In genomic region chr4:126619691-126620330, GRCm38 (mm10) we compare ENCODE assay signal across 8 mouse cellular contexts. TPM values are rescaled to one million over a fixed set of nuclear protein-coding genes. Genes with fewer than 3 reads are reported as not detected.
DNase-seq lines count a peak whose midpoint lies in the region; ATAC-seq lines count a peak whose summit lies in the region.

No protein-coding gene starts in this region.

- H3K9me3 ChIP-seq in forebrain, embryonic 13.5 days (replicated peaks), result no peaks in the 10 kb centered on the region
- H3K9me3 ChIP-seq in limb, embryonic 15.5 days, result no peaks in the 10 kb centered on the region
- H3K9me3 ChIP-seq in stomach, embryonic 16.5 days (replicated peaks; ENCODE audit: control insufficient read depth, low read length), result no peaks in the 10 kb centered on the region

- H3K27me3 ChIP-seq in forebrain, embryonic 13.5 days, result peaks cover 26% of the 10 kb centered on the region
- H3K27me3 ChIP-seq in limb, embryonic 15.5 days, result peaks cover 7% of the 10 kb centered on the region; the same call in 1 of the 2 replicates
- H3K27me3 ChIP-seq in stomach, embryonic 16.5 days (ENCODE audit: control insufficient read depth, insufficient read depth, low read length), result peaks cover 10% of the 10 kb centered on the region; the same call in 1 of the 2 replicates

- peak overlapping the region; percentile 74 for H3K27ac ChIP-seq in forebrain, embryonic 13.5 days
- H3K27ac ChIP-seq in limb, embryonic 15.5 days, result no peak overlapping the region
- no peak overlapping the region for H3K27ac ChIP-seq in stomach, embryonic 16.5 days (ENCODE audit: low read length)

- H3K4me1 ChIP-seq in forebrain, embryonic 13.5 days, result peaks cover 16% of the 10 kb centered on the region
- H3K4me1 ChIP-seq in limb, embryonic 15.5 days, result peaks cover 11% of the 10 kb centered on the region
- peaks cover 11% of the 10 kb centered on the region for H3K4me1 ChIP-seq in stomach, embryonic 16.5 days (ENCODE audit: control insufficient read depth, insufficient read depth, low read length)

- WGBS in forebrain, embryonic 13.5 days, result under 1% methylated on average over 33 of the region's 33 CpGs
- WGBS in limb, embryonic 15.5 days, result 2% methylated on average over 33 of the region's 33 CpGs
- WGBS in stomach, embryonic 16.5 days, result 4% methylated on average over 33 of the region's 33 CpGs

- peak; percentile 43; the same call in 1 of the 2 replicates for ATAC-seq in forebrain, embryonic 13.5 days
- ATAC-seq in limb, embryonic 15.5 days (ENCODE audit: insufficient number of reproducible peaks, low FRiP score, low TSS enrichment, low read depth), result peak; percentile 42; the same call in 1 of the 2 replicates
- no peak for ATAC-seq in stomach, embryonic 16.5 days (ENCODE audit: insufficient read depth, low FRiP score)

- no peaks in the 10 kb centered on the region for H3K36me3 ChIP-seq in forebrain, embryonic 13.5 days (ENCODE audit: poor library complexity, severe bottlenecking)
- H3K36me3 ChIP-seq in limb, embryonic 15.5 days, result 0 out of 2 replicates have a peak, but pooled peaks cover 2% of the 10 kb centered on the region
- no peaks in the 10 kb centered on the region for H3K36me3 ChIP-seq in stomach, embryonic 16.5 days (ENCODE audit: control insufficient read depth, insufficient read depth, low read length)

- intact Hi-C loops in left cerebral cortex, postnatal 36 days (cut with DNase I), result no loop called here

- DNase-seq in lung, postnatal 10 days, result peak; percentile 13
- no peak for DNase-seq in lung, adult 18-20 months
- DNase-seq in right cerebral cortex, postnatal 25 days, result no peak
- no peak for DNase-seq in urinary bladder, adult 18-20 months (ENCODE audit: low spot score in 2 of 2)
- DNase-seq in left cerebral cortex, postnatal 36 days (ENCODE audit: low spot score in 2 of 2), result no peak

- peak overlapping the region; percentile 66 for H3K9ac ChIP-seq in forebrain, embryonic 13.5 days
- H3K9ac ChIP-seq in limb, embryonic 15.5 days, result 0 out of 2 replicates have a peak overlapping the region, but pooled peaks have one; percentile 14
- H3K9ac ChIP-seq in stomach, embryonic 16.5 days (ENCODE audit: low read length), result peak overlapping the region; percentile 65

- H3K4me2 ChIP-seq in forebrain, embryonic 13.5 days, result peak overlapping the region; percentile 64
- H3K4me2 ChIP-seq in limb, embryonic 15.5 days, result peak overlapping the region; percentile 58
- peak overlapping the region; percentile 53 for H3K4me2 ChIP-seq in stomach, embryonic 16.5 days (ENCODE audit: low read depth, low read length)

- H3K4me3 ChIP-seq in forebrain, embryonic 13.5 days, result peak overlapping the region; percentile 34
- H3K4me3 ChIP-seq in limb, embryonic 15.5 days, result peak overlapping the region; percentile 29
- peak overlapping the region; percentile 35 for H3K4me3 ChIP-seq in stomach, embryonic 16.5 days (replicated peaks; ENCODE audit: low read length)

RNA-seq across cellular contexts. Expression of gene 5730409E04Rik, which starts 10.2 kb away (rescaled TPM):
- 2.2 and 2.4 TPM in 2 replicates for polyA plus RNA-seq in forebrain, embryonic 13.5 days (2015; fragmentation: Nextera tagmentation; extraction: Ambion mirVana)
- polyA plus RNA-seq in limb, embryonic 15.5 days (2015; fragmentation: Nextera tagmentation; extraction: Ambion mirVana), result 4.1 TPM in 2 replicates
- polyA plus RNA-seq in stomach, embryonic 16.5 days (2015; fragmentation: Nextera tagmentation; extraction: Ambion mirVana), result 2.0 and 2.1 TPM in 2 replicates
- total RNA-seq in left cerebral cortex, postnatal 36 days (2021), result 10 to 100 TPM; 71.5 to 80.3 TPM

RNA-seq across cellular contexts. Expression of gene Psmb2, which starts 57.6 kb away (rescaled TPM):
- polyA plus RNA-seq in forebrain, embryonic 13.5 days (2015; fragmentation: Nextera tagmentation; extraction: Ambion mirVana), result 526 and 541 TPM in 2 replicates
- polyA plus RNA-seq in limb, embryonic 15.5 days (2015; fragmentation: Nextera tagmentation; extraction: Ambion mirVana), result 443 and 449 TPM in 2 replicates
- polyA plus RNA-seq in stomach, embryonic 16.5 days (2015; fragmentation: Nextera tagmentation; extraction: Ambion mirVana), result 432 and 438 TPM in 2 replicates
- total RNA-seq in left cerebral cortex, postnatal 36 days (2021), result 100 to 1,000 TPM in 1 of 2 experiments, 10 to 100 TPM in 1; 95.5 to 100 TPM

Comparison
In these comparisons a context has a peak if more than half of its experiments do, and no peak if none do; other contexts are left out.
1. H3K9ac ChIP-seq: peak in every context shown above with its lines; median percentile 66 in forebrain, embryonic 13.5 days; 65 in stomach, embryonic 16.5 days; 14 in limb, embryonic 15.5 days.